Mouse (Mus musculus): ENCODE measurements around the gene Gm20431.

Gm20431 gene

GRCm38 (mm10) chr2:167597492-167598186 lies 63.7 kb downstream of the Gm20431 start:
- DNase-seq (ENCODE audit: low spot score), result peak; percentile 78

GRCm38 (mm10) chr2:167596726-167597491 lies 64.4 kb downstream of the Gm20431 start:
- DNase-seq (ENCODE audit: low spot score), result no peak

- no peak for DNase-seq (ENCODE audit: low spot score)
Observed at GRCm38 (mm10) chr2:167596262-167596661, 65.0 kb downstream of the Gm20431 start.

DNA sequence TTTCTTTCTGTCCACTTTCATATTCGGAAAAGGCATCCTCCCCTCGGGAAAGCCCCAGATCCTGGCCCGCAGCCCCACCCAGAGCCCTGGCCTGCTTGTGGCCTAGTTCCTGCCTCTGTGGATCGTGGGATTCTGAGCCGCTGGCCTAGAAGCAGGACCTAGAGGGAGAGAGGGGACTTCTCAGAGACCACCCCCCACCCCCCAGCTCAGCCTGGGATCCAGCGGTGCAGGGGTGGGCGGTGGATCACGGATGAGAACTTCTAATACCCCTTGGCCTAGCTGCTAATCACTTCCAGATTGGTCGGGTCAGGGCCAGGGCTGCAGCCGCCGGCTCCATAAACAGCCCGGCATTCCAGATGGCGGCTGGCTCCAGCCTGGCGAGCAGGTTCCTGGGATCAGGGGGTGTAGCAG lies 65.5 kb downstream of the Gm20431 start:
- DNase-seq (ENCODE audit: low spot score), result peak; percentile 62

GRCm38 (mm10) chr2:167594444-167594934 lies 66.8 kb downstream of the Gm20431 start:
- peak; percentile 90 for DNase-seq (ENCODE audit: low spot score)

DNA sequence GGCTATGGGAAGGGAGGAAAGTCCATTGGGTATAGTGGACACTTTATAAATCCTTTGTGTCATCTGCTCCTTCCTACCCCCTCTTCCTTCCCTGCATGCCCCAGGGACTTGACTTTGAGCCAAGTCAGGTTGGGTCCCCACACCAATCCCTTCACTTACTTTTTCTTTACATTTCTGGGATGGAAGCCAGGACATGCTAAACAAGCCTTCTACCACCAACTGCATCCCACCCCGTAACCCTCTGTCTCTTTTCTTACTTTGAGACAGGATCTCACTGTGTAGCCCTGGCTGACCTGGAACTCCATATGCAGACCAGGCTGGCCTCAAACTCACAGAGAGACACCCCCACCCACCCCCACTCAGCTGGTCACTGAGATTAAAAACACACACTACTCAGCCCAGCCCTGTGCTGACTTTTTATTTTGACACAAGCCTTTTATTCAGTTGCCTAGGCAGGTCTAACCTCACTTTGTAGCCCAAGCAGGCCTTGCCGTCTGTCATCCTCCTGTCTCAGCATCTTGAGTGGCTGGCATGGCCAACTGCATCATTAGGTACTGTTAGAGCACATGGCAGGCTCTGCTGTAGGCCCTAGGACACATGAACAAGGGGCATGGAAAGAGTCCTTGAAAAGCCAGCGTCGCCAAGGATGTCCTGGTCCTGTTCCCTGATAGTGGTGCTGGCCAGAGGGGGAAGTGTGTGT lies 67.6 kb downstream of the Gm20431 start:
- DNase-seq (ENCODE audit: low spot score), result no peak

GRCm38 (mm10) chr2:167588774-167589577 lies 72.3 kb downstream of the Gm20431 start:
- DNase-seq (ENCODE audit: low spot score), result no peak

DNA sequence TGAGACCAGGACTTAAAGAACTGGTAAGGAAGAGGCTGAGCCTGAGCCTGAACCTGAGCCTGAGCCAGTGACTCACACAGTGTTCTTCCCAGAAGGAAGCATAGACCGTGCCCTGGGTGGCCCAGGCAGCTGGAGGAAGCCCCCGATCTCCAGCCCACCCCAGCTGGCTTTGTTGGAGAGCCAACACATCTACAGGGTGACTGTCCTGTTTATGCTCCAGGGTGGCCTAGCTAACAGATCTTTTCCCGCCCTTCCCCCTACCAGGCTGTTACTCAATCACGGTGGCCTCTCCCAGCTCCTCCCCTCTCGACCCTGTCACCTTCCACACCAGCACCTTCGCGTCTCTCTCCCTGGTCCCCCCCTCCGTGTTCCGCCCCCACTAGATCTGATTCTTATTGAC lies 74.3 kb downstream of the Gm20431 start:
- no peak for DNase-seq (ENCODE audit: low spot score)

GRCm38 (mm10) chr2:167586041-167586440 lies 75.3 kb downstream of the Gm20431 start:
- no peak for DNase-seq (ENCODE audit: low spot score)

DNA sequence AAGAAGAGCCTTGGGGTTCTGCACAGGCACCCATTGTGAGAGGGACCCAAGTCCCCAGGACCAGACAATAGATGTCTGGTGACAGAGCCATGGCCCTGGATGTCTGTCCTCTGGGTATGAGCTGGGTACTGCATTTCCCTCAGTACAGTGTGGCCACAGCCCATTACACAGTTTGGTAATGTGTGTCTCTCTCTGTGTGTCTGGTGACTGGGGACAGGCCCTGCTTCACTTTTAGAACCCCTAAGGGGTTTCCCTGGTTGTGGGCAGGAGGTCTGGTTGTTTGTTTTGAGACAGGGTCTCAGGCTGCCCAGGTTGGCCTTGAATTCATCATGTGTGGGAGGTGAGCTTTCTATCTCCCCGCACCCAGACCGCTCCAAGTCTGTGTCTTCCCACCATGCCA lies 76.0 kb downstream of the Gm20431 start:
- DNase-seq (ENCODE audit: low spot score), result no peak

DNA sequence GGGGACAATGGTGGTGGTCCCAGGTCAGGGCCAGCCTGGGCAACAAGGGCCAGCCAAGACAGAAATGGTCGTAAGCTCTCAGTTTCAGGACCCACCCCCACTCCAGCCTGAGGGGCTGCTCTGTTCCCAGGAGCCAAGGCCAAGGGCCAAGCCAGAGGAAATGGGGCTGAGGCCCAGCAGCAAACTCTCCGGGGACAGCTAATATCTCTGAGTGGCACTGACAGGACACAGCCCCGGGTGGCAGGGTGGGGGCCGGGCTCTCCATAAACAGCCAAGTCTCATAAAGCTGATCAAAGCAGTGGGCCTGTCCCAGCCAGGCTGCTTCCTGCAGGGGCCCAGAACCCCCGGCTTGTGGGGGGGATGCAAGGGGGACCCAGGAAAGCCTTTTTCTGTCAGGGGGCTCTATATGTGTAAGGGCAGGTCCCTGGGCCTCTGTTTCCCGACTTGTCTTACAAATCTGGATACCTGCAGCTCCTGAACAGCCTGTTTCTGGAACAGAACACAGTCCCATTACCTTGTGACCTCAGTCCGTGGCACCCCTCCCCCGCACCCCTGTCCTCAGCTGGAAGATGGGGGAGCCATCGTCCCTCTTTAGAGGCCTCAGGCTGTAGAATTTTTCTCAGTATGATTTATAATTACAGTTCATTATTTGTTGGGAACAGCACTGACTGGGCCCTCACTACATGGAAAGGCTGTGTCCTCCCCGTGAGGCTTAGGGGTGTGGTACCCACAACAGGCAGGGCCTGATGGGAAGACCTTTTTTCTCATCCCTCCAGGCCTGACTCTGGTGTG lies 77.9 kb downstream of the Gm20431 start:
- no peak for DNase-seq (ENCODE audit: low spot score)

DNA sequence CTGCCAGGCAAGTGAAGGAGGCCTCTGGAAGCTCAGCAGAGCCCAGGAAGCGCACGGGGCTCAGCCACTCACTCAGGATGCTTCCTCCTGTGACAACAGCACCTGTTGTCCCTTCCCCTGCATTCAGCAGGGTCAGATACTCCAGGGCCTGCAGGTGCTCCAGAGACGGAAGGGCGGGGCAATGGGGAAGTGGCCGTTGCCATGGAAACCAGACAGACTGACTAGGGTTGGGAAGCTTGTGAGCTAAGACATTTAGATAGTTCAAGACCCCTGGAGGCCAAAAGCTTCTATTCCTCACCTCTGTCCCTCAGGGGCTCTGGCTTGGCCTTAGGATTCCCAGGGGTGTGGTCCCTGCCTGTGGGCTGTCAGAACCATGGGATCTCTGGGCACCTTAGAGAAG lies 82.8 kb downstream of the Gm20431 start:
- no peak for DNase-seq (ENCODE audit: low spot score)

- DNase-seq (ENCODE audit: low spot score), result no peak
Observed at GRCm38 (mm10) chr2:167577186-167577785, 84.0 kb downstream of the Gm20431 start.

DNA sequence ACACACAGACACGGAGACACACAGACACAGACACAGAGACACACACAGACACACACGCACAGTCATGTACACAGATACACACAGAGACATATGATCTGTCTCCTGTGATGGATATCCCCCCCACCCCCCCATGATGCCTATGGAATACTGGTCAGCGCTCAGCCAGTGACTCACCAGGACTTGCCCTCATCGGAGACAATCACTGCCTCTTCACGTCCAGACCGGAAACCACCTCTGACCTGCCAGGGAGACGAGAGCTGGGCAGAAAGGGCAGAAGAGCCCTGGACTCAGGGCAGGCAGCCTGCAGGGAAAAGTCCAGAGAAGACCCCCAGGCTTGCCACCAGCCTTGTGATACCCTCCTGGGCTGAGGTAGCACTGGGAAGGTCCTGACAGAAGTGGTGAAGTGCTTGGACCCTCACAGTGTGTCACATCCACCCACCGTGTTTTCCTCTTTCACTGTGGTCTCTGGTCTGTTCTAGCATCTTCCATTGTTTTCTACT lies 85.1 kb downstream of the Gm20431 start:
- no peak for DNase-seq (ENCODE audit: low spot score)

GRCm38 (mm10) chr2:167575581-167575980 lies 85.7 kb downstream of the Gm20431 start:
- no peak for DNase-seq (ENCODE audit: low spot score)

- no peak for DNase-seq (ENCODE audit: low spot score)
Observed at GRCm38 (mm10) chr2:167574814-167575213, 86.5 kb downstream of the Gm20431 start.

GRCm38 (mm10) chr2:167571442-167572220 lies 89.7 kb downstream of the Gm20431 start:
- DNase-seq (ENCODE audit: low spot score), result no peak

DNA sequence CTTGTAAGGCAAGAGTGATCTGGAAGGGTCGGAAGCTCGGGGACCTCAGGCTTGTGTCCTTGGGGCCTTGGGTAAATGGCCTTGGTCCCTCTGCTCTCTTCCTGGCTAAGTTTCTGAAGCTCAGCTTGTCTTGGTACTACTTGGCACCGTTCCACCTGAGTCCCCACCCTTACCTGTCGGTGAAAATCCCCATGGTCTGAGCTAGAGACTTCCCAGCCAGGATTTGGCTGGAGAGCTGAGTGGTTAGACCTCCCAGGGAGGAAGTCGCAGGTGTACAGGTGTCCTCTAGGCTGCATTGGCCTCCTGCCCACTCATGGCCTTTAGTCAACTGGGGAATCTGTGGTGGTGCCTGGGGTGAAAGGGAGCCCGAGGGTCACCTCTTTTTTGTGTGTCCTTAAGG lies 90.5 kb downstream of the Gm20431 start:
- DNase-seq (ENCODE audit: low spot score), result no peak

DNA sequence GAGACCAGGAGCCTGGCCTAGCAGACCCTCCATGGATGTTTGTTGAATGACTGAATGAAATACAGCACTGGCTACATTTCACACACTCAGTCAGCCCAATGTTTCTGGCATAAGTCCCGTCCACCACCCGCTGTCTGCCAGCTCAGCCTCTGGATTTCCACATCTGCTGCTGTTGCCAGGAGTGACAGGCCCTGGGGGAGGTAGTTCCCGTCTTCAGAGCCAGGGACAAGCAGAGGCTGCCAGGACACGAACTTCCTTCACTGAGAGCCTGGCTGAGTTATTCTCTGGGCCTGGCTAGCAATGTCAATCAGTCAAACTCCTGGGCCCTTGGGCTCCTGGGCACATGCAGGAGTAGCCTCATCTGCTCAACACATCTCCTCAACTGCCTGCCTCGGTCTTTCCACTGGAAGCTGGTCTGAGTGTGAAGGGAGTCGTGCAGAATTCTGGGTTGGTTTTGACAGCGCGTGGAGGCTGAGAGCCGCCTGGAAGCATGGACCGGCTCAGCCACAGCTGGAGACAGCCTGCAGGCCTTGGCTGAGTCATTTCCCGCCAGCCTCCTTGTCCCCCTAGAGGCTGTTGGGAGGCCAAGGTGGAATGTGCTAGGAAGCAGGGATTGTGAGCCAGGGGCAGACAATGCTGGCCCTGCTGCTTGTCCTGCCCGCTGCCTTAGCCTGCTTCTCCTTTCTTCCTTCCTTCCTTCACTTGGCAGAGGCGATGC lies 91.2 kb downstream of the Gm20431 start:
- DNase-seq (ENCODE audit: low spot score), result no peak
